Mouse (Mus musculus) cerebellum, adult 2 months (tissue): ENCODE measurements around the gene Gpc6.

Experiments
- CTCF ChIP-seq: fragments of 200-500 bp; IDR thresholded peaks from 2 replicates; pipeline ENCODE4 v1.5.1; 2011; ENCODE audit warnings: low read depth, mild to moderate bottlenecking, control low read depth, low read length, moderate library complexity, borderline replicate concordance; ENCODE audit not compliant: insufficient read depth
- POLR2A ChIP-seq: fragments of 200-500 bp; IDR thresholded peaks from 2 replicates; pipeline ENCODE4 v1.6.1; 2011; ENCODE audit warnings: low read length, control low read depth, borderline replicate concordance; ENCODE audit not compliant: insufficient read depth

- TF ChIP-seq POLR2A (no peak), CTCF (no peak)
Measured at GRCm38 (mm10) chr14:117324214-117324613, 399.1 kb downstream of the Gpc6 start.
